Mouse (Mus musculus) ovary, postnatal 36 days (tissue): ENCODE data around the gene Prrc2b.

ENCODE experiments used
- DNase-seq: peaks from one replicate; pipeline ENCODE4 v3.0.0; 2022; ENCODE audit warnings: low spot score, mixed read lengths

Prrc2b gene

GRCm38 (mm10) chr2:32187019-32187551 is 36.2 kb downstream of the Prrc2b start:
- no peak for DNase-seq

DNA sequence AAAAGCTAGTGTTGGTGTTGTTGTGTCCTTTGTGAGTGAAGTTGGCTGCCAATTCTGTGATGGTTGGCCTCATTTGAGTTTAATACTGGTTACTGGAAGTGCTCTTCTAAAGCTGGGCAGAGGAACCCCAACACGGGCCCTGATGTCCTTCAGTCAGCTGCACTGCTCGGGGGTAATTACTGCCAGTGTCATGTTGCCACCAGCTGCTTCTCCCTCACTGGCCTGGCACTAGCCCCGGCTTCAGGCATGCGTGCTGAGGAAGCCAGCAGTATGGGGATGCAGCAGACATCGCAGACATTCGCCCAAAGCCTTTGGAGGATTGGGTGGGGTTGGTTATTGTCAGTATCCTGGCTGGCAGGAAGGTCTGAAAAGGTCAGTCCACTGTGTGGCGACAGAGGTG is 36.8 kb downstream of the Prrc2b start:
- no peak for DNase-seq

GRCm38 (mm10) chr2:32189060-32189681 is 38.3 kb downstream of the Prrc2b start:
- no peak for DNase-seq

DNA sequence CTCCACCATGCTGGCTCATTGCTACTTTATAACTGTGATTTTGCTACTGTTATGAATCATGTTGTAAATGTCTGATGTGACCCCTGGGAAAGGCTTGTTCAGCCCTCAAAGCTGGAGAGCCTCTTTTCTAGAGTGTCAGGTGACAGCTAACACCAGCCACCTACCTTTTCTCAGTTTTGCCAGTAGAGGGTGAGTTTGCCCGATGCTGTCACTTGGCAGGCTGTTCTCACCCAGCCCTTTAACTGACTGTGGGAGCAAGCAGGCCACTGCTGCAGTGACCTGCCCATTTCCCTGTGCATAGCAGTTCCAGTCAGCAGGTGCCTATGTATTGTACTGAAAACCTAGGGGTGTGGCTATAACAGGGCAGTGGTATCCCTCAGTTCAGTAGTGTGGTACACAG is 39.7 kb downstream of the Prrc2b start:
- no peak for DNase-seq

- peak; percentile 56 for DNase-seq
Observed at GRCm38 (mm10) chr2:32191872-32192507, 41.1 kb downstream of the Prrc2b start.

- no peak for DNase-seq
Observed at GRCm38 (mm10) chr2:32198977-32199376, 48.1 kb downstream of the Prrc2b start.

DNA sequence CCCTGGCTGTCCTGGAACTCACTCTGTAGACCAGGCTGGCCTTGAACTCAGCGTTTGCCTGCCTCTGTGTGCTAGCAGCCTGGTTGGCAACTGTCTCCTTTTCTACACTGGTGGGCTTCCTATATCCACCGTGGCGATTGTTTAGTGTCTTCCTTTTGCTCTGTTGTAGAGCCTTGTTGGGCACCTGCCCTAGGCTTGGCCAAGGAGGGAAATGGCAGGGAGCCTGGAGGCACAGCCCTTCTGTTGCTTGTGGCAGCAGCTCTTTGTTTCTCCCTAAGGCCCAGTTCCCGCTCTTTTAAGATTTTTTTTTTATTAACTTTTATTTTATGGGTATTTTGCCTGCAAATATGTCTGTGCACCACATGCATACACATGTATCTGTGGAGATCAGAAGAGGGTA is 49.2 kb downstream of the Prrc2b start:
- DNase-seq = no peak

- no peak for DNase-seq
Observed at GRCm38 (mm10) chr2:32200712-32201111, 49.8 kb downstream of the Prrc2b start.

GRCm38 (mm10) chr2:32201527-32201926 is 50.6 kb downstream of the Prrc2b start:
- no peak for DNase-seq

- DNase-seq = no peak
Observed at GRCm38 (mm10) chr2:32203853-32204252, 53.0 kb downstream of the Prrc2b start.

DNA sequence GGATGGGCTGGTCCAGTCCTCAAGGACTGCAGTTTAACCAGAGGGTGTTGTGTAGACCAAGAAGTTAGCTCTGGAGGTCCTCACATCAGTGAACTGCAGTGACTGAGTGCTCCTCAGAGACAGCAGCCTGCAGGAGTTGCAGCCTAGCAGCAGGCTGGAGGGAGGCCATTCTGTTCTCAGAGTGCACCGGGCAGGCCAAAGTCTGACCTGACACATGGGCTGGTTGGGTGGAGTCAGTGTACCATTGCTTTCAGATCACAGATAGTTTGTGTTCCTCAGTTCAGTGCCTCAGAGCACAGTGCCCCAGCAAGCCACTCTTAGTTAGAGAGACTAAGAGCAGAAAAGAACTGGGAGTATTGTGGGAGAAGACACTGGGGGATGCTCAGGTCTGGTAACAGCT is 56.8 kb downstream of the Prrc2b start:
- DNase-seq = no peak

- no peak for DNase-seq
Observed at GRCm38 (mm10) chr2:32211689-32212088, 60.8 kb downstream of the Prrc2b start.

- DNase-seq = no peak
Observed at GRCm38 (mm10) chr2:32213000-32213399, 62.1 kb downstream of the Prrc2b start.

- DNase-seq = no peak
Observed at GRCm38 (mm10) chr2:32215576-32215975, 64.7 kb downstream of the Prrc2b start.

DNA sequence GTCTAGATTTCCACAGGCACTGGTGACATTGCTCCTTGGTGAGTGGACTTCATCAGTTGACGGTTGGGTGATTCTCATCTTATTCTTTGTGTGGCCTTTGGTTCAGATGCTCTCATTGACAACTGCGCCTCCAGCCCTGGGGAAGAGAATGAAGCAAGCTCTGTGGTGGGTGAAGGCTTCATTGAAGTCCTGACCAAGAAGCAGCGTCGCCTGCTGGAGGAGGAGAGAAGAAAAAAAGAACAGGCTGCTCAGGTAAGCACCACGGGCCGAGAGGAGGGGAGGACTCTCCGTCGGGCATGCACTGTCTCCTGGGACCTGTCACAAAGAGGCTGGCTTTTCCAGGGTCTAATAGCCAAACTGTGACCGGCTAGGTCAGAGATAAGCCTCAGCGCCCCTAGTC is 65.6 kb downstream of the Prrc2b start:
- DNase-seq = no peak

DNA sequence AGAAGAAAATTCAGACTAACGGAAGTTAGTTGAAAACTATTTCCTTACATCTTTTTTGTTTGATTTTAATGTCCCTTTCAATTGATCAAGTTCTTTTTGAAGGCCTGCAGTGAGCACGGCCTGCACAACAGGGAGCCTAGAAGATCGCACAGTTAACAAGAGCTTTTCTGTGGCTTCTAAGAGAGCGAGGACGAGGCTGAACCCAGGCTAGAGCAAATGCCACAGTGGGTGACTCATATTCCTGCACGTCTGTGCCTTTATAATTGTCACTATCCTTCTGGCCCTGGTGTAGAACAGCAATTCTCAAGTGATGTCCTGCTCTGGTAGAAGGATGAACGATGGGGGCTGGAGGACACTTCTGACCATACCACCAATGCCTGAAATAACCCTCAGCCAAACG is 66.8 kb downstream of the Prrc2b start:
- no peak for DNase-seq

DNA sequence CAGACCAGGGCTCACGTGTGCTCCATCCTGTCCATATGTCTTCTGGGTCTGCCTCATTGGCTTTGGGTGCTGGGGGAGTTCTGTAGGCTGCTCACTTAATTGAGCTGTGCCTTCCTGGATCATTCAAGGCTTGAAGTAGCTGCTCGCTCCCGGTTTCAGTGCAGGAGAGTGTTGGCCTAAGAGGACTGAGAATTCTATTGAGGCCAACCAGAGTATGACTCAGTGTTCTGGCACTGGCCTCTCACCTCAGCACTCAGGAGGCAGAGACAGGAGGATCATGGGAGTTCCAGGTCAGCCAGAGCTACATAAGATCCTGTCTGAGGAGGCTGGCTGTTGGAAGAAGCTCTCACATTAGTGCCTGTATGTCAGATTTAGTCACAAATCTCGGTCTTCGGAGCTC is 67.2 kb downstream of the Prrc2b start:
- no peak for DNase-seq

DNA sequence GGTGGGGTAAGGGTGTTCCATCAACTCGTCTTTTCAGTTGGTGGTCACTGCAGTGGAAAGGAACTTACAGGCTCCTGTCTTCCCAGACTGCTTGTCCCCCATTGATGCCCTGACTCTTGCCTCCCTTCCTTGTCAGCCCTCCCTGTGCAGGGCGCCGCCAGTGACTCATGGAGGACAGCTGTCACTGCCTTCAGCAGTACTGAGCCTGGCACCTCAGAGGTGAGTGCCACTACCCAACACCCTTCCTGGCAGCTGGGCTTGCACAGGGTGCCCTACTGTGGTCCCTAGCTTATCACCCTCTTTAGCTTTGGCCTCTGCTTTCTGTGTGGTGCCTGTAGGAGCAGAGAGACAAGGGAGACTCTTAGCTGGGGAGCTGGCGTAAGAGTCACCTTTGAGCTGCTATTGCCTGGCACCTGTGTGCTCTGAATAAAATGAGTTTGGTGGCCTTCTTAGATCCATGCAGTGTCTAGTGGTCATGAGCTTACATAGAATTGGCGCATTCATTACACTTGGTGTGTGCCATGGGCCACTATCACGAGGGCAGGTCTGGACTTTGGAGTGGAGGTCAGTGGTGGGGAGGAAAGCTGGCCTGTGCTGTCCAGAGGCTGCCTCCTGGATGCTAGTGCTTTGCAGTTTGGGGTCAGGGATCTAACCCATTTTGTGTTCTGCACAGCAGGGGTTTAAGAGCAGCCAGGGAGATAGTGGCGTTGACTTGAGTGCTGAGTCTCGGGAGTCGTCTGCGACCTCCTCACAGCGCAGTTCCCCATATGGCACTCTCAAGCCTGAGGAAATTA is 67.9 kb downstream of the Prrc2b start:
- DNase-seq = no peak

GRCm38 (mm10) chr2:32219501-32219900 is 68.6 kb downstream of the Prrc2b start:
- no peak for DNase-seq

DNA sequence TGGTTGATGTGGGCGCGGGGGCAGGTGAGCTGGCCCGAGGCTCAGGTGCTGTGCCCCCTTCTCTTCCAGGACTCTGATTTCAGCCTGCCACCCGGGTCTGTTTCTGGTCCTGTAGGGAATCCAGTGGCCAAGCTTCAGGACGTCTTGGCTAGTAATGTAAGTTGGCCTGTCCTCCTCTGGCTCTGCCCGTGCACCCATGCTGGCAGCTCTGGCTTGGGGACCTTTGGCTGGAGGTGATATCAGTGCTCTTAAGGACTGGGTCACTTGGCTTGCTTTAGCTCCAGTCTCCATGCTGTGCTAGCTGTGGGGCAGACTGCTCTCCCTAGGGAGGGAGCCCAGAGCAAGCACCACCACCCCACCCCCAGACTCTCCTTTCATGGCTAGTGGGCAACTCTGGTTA is 69.1 kb downstream of the Prrc2b start:
- DNase-seq = no peak

DNA sequence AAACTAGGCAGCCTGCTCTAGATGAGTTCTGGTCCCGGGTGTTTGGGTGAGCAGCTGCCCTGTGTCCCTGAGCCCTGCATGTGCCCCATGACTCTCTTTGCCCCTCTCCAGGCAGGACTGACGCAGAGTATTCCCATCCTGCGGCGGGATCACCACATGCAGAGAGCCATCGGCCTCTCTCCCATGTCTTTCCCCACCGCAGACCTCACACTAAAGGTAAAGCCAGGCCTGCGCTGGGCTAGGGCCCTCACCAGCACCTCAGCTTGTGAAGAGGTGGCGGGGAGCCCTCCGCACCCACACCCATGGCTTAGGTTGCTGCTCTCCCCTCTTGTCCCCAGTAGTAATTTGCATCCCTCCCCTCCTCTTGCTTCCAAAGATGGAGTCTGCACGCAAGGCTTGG is 70.1 kb downstream of the Prrc2b start:
- no peak for DNase-seq

GRCm38 (mm10) chr2:32221577-32221976 is 70.7 kb downstream of the Prrc2b start:
- no peak for DNase-seq

DNA sequence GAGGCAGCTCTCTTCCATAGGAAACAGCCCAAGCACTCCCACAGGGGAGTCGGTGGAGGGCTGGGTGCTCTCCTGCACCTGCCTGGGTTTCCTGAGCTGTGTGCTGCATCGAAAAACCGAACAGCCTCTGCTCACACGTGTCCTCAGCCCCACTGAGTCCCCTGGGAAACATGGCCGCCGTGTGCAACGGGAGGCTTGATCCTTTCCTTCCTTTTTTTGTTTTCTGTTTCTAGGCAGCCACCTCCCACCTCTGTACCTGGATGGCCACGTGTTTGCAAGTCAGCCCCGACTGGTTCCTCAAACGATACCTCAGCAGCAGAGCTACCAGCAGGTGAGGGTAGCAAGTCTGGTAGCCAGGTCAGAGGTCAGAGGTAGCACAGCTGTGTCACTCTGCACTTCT is 71.2 kb downstream of the Prrc2b start:
- no peak for DNase-seq
